In the genomic region with DNA sequence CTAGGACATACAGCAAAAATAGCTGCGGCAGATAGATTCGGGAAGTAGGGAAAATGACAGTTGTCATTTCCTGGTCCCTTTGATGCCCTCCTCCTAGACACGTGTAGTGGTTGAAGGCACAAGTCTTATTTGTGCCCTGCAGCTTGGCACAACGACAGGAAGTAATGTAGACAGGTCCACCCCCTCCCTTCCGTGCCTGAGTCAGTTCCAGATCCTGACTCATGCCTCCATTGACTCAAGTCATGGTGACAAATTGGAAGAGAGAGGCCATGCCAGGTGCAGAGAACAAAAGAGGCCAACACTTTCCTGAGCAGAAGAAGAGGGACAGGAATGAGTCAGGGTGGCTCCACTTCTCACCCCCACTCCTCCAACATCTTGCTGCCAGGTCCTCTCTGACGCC, we compare ENCODE assay signal across 7 mouse cellular contexts. TPM values are rescaled to one million over a fixed set of nuclear protein-coding genes. Genes with fewer than 3 reads are reported as not detected.
DNase-seq lines count a peak whose midpoint lies in the region; ATAC-seq and TF ChIP-seq lines count a peak whose summit lies in the region.

No protein-coding gene starts in this region.

- no peaks in the 10 kb centered on the region for H3K27me3 ChIP-seq in C2C12 (ENCODE audit: control insufficient read depth, insufficient read depth, insufficient read length)
- H3K27me3 ChIP-seq in midbrain, embryonic 14.5 days (ENCODE audit: control insufficient read depth, insufficient read depth, low read length) = no peaks in the 10 kb centered on the region
- no peaks in the 10 kb centered on the region for H3K27me3 ChIP-seq in midbrain, embryonic 11.5 days (ENCODE audit: control insufficient read depth, insufficient read depth, low read length)

- H3K79me3 ChIP-seq in C2C12 (ENCODE audit: low read depth) = no peaks in the 10 kb centered on the region

- H3K4me3 ChIP-seq in C2C12 (ENCODE audit: insufficient read depth, poor library complexity, severe bottlenecking) = no peak overlapping the region
- H3K4me3 ChIP-seq in midbrain, embryonic 14.5 days (replicated peaks; ENCODE audit: low read depth, low read length) = no peak overlapping the region
- no peak overlapping the region for H3K4me3 ChIP-seq in midbrain, embryonic 11.5 days (ENCODE audit: low read depth, low read length)

- no peaks in the 10 kb centered on the region for H3K9me3 ChIP-seq in midbrain, embryonic 14.5 days (ENCODE audit: control insufficient read depth, low read length)
- H3K9me3 ChIP-seq in midbrain, embryonic 11.5 days (ENCODE audit: control insufficient read depth, low read length) = no peaks in the 10 kb centered on the region

- no peak overlapping the region for H3ac ChIP-seq in C2C12 (ENCODE audit: control insufficient read depth, insufficient read length, low read depth)

- no peak overlapping the region for H3K9ac ChIP-seq in midbrain, embryonic 14.5 days (replicated peaks; ENCODE audit: low read length)
- no peak overlapping the region for H3K9ac ChIP-seq in midbrain, embryonic 11.5 days (ENCODE audit: low read length)

- TF ChIP-seq CTCF in C2C12 (IDR thresholded peaks at IDR 0.05; ENCODE audit: control insufficient read depth, insufficient read depth, insufficient read length) = no peak

- H3K4me1 ChIP-seq in midbrain, embryonic 14.5 days (ENCODE audit: control insufficient read depth, insufficient read depth, low read length) = no peaks in the 10 kb centered on the region
- H3K4me1 ChIP-seq in midbrain, embryonic 11.5 days (ENCODE audit: control insufficient read depth, insufficient read depth, low read length) = no peaks in the 10 kb centered on the region; the same call in 1 of the 2 replicates

- no peaks in the 10 kb centered on the region for H3K79me2 ChIP-seq in C2C12 (ENCODE audit: control insufficient read depth, insufficient read depth)

- no peaks in the 10 kb centered on the region for H3K36me3 ChIP-seq in C2C12 (ENCODE audit: control insufficient read depth, insufficient read depth)
- H3K36me3 ChIP-seq in midbrain, embryonic 14.5 days (ENCODE audit: control insufficient read depth, insufficient read depth, low read length) = no peaks in the 10 kb centered on the region
- H3K36me3 ChIP-seq in midbrain, embryonic 11.5 days (ENCODE audit: control insufficient read depth, insufficient read depth, low read length) = no peaks in the 10 kb centered on the region

- H3K27ac ChIP-seq in midbrain, embryonic 14.5 days (replicated peaks; ENCODE audit: low read depth, low read length) = no peak overlapping the region
- no peak overlapping the region for H3K27ac ChIP-seq in midbrain, embryonic 11.5 days (ENCODE audit: low read depth, low read length)

- 74% methylated on average over 6 of the region's 6 CpGs for WGBS in midbrain, embryonic 14.5 days
- WGBS in midbrain, embryonic 11.5 days = 80% methylated on average over 6 of the region's 6 CpGs

- no peak for ATAC-seq in midbrain, embryonic 14.5 days (ENCODE audit: low FRiP score, low TSS enrichment)
- no peak for ATAC-seq in midbrain, embryonic 11.5 days (ENCODE audit: low FRiP score)

- peak; percentile 79 for DNase-seq in 3T3-L1 (ENCODE audit: low read depth, low spot score)
- peak; percentile 34 for DNase-seq in cerebellum, adult 9-11 months
- peak; percentile 36 for DNase-seq in lung, postnatal 25 days (ENCODE audit: low spot score)
- DNase-seq in midbrain, embryonic 14.5 days = no peak
- DNase-seq in ovary, postnatal 14 days (ENCODE audit: low spot score) = no peak
- no peak for DNase-seq in midbrain, embryonic 11.5 days (ENCODE audit: low spot score, missing footprints)

- no peak overlapping the region for H3K4me2 ChIP-seq in midbrain, embryonic 14.5 days (ENCODE audit: low read length)
- H3K4me2 ChIP-seq in midbrain, embryonic 11.5 days = no peak overlapping the region

TF ChIP-seq in C2C12, 6 proteins besides CTCF, POLR2A, EP300 and RAD21:
- TF ChIP-seq MYOD1 (IDR thresholded peaks at IDR 0.05; ENCODE audit: control insufficient read depth, insufficient read length, low read depth) = peak; percentile 90
- no peak for TF ChIP-seq MYOG (IDR thresholded peaks at IDR 0.05; ENCODE audit: control insufficient read depth, extremely low read depth, insufficient read length)
- TF ChIP-seq FOSL1 (IDR thresholded peaks at IDR 0.05; ENCODE audit: insufficient read depth, low read length, poor library complexity, severe bottlenecking) = peak; percentile 57
- peak; percentile 90 for TF ChIP-seq MAX (IDR thresholded peaks at IDR 0.05)
TF ChIP-seq in C2C12: peak in this region for 3.

RNA-seq across cellular contexts. Expression of a gene that starts 19.4 kb away (rescaled TPM):
- polyA plus RNA-seq in C2C12 (2012; fragmentation: generic; extraction: Trizol) = 33.2 TPM
- polyA plus RNA-seq in midbrain, embryonic 14.5 days (2014; fragmentation: Nextera tagmentation; extraction: Ambion mirVana) = 292 and 335 TPM in 2 replicates
- polyA plus RNA-seq in midbrain, embryonic 11.5 days (2014; fragmentation: Nextera tagmentation; extraction: Ambion mirVana) = 92.9 and 98.3 TPM in 2 replicates

RNA-seq across cellular contexts. Expression of a gene that starts 53.0 kb away (rescaled TPM):
- 466 TPM for polyA plus RNA-seq in C2C12 (2012; fragmentation: generic; extraction: Trizol)
- 1.9 and 3.5 TPM in 2 replicates for polyA plus RNA-seq in midbrain, embryonic 14.5 days (2014; fragmentation: Nextera tagmentation; extraction: Ambion mirVana)
- 8.1 and 8.4 TPM in 2 replicates for polyA plus RNA-seq in midbrain, embryonic 11.5 days (2014; fragmentation: Nextera tagmentation; extraction: Ambion mirVana)

Comparison
In these comparisons a context has a peak if more than half of its experiments do, and no peak if none do; other contexts are left out.
1. DNase-seq: peak in 3T3-L1 (single experiment), cerebellum, adult 9-11 months (single experiment) and lung, postnatal 25 days (single experiment); none in midbrain, embryonic 14.5 days (single experiment), ovary, postnatal 14 days (single experiment) and midbrain, embryonic 11.5 days (single experiment).
2. RNA of a gene that starts 53.0 kb away (polyA plus RNA-seq): 466 TPM in C2C12 (single experiment); 8.1 to 8.4 TPM in midbrain, embryonic 11.5 days and 1.9 to 3.5 TPM in midbrain, embryonic 14.5 days; every median in the first group is over 10 times any median in the second.